Mouse (Mus musculus) CD8-positive naive resting alpha-beta T cell, adult 2 months (primary cell): ENCODE results near the gene Ksr2.

Experiments used
- DNase-seq, 2 experiments: peaks; one replicate each; pipeline ENCODE4 v3.0.0; 2022; ENCODE audit warnings: low read depth in 2 of 2, low spot score in 2 of 2

Gene Ksr2

GRCm38 (mm10) chr5:117757696-117758482 lies 344.1 kb downstream of the Ksr2 start:
- no peak for DNase-seq

GRCm38 (mm10) chr5:117761181-117761832 lies 347.5 kb downstream of the Ksr2 start:
- no peak for DNase-seq

GRCm38 (mm10) chr5:117764496-117764895 lies 350.7 kb downstream of the Ksr2 start:
- no peak for DNase-seq

- DNase-seq: no peak
Measured at GRCm38 (mm10) chr5:117779175-117779574, 365.4 kb downstream of the Ksr2 start.

GRCm38 (mm10) chr5:117780681-117781080 lies 366.9 kb downstream of the Ksr2 start, which contains the start of gene Nos1:
Gene Nos1, plus strand, starts transcription at chr5:117781032.
- DNase-seq: no peak

GRCm38 (mm10) chr5:117781178-117781577 lies 367.4 kb downstream of the Ksr2 start:
- no peak for DNase-seq

- no peak for DNase-seq
Measured at GRCm38 (mm10) chr5:117790071-117790470, 376.3 kb downstream of the Ksr2 start.

- no peak for DNase-seq
Measured at GRCm38 (mm10) chr5:117791875-117792274, 378.1 kb downstream of the Ksr2 start.

GRCm38 (mm10) chr5:117800849-117801248 lies 387.0 kb downstream of the Ksr2 start:
- DNase-seq: no peak

- no peak for DNase-seq
Measured at GRCm38 (mm10) chr5:117802071-117802521, 388.3 kb downstream of the Ksr2 start.

- DNase-seq: no peak
Measured at GRCm38 (mm10) chr5:117803551-117803950, 389.8 kb downstream of the Ksr2 start.

GRCm38 (mm10) chr5:117810930-117811329 lies 397.1 kb downstream of the Ksr2 start:
- no peak for DNase-seq

GRCm38 (mm10) chr5:117818800-117819199 lies 405.0 kb downstream of the Ksr2 start:
- DNase-seq: no peak

GRCm38 (mm10) chr5:117820445-117820844 lies 406.6 kb downstream of the Ksr2 start:
- DNase-seq: no peak

GRCm38 (mm10) chr5:117823811-117824210 lies 410.0 kb downstream of the Ksr2 start:
- DNase-seq: no peak

- DNase-seq: no peak
Measured at GRCm38 (mm10) chr5:117824486-117824885, 410.7 kb downstream of the Ksr2 start.
